Mouse (Mus musculus) embryonic stem cell, embryonic (primary cell): ENCODE measurements at regions not wholly inside any gene's neighbourhood (a gene's known extent, or its start where the extent isn't known, plus 50 kb on each side); places are given as distances from the start of the nearest gene placed in this dataset.

Experiments used
- CTCF ChIA-PET, 4 experiments: fragments of 300-600 bp in 2 of 4; fragments of 350-600 bp in 2 of 4; sonication (Branson Sonifier 250); formaldehyde crosslinking; loops; one replicate each; lab custom pipeline; 2022; ENCODE audit warnings: inconsistent platforms in 2 of 4; lab: Charles Lee
- POLR2A ChIA-PET, 4 experiments: fragments of 300-600 bp in 2 of 4; fragments of 350-600 bp in 2 of 4; sonication (Branson Sonifier 250); formaldehyde crosslinking; loops; one replicate each; lab custom pipeline; 2022; ENCODE audit warnings: antibody characterized with exemption in 4 of 4, inconsistent platforms in 1 of 4; lab: Charles Lee

- ChIA-PET POLR2A (no interaction called here), CTCF (interaction anchor here in 1 of 4 experiments (1.5 kb wide), 1 partner anchor 12 kb away, joined by 3 read pairs; no protein-coding TSS in a partner anchor)
These were observed 104.6 kb downstream of the Ube2e3 start for GRCm38 (mm10) chr2:78972288-78973117.

- POLR2A ChIA-PET = no interaction called here
- CTCF ChIA-PET = no interaction called here
These were observed 105.9 kb downstream of the Ube2e3 start for GRCm38 (mm10) chr2:78973811-78974210.

DNA sequence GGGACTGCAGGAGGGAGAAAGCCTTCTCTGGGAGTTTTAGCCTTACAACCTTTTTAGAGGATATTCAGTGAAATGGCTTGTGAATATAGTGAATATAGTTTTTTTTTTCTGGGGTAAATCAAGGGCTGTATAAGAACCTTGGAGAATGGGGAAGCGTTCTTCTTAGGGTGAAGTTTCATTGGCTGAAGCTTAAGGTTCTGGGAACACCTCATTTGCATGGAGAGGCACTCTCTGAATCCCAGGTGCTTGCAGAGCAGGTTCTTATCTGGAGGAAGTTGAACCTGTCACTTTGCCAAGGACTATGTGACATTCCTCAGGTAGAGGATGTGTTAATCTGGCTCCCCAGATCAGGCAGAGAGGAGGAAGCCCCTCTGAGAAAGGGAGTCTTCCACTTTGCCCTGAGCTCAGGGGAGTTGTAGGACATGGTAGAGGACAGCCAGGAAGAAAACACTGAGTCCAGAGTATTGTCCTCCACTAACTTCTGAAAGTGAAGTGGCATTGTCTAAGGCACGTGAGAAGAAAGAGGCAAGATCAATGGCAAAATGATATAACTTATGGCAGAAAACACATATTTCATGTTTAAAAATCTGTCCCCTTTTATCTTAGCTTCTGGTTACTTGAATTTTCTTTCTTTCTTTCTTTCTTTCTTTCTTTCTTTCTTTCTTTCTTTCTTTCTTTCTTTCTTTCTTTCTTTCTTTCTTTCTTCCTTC lies 106.9 kb downstream of the Ube2e3 start:
- CTCF ChIA-PET = no interaction called here
- POLR2A ChIA-PET = no interaction called here

DNA sequence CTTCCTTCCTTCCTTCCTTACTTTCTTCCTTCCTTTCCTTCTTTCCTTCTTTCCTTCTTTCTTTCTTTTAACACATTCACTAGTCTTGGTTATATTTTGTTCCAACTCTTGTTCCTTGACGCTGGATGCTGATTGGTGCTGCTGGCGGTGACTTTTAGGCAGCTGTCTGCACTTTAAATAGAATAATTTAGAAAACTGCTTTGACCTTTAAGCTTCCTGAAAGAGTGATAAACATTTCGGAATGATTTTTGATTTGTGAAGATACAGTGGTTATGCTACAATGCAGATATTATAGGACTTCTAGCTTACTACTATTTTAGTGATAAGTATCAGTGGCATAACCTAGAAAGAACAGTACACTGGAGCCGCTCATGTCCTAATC lies 107.5 kb downstream of the Ube2e3 start:
- CTCF ChIA-PET = no interaction called here
- POLR2A ChIA-PET = no interaction called here

- CTCF ChIA-PET = no interaction called here
These were observed 108.2 kb downstream of the Ube2e3 start for GRCm38 (mm10) chr2:78976084-78976483.

GRCm38 (mm10) chr2:78977632-78978397 lies 109.9 kb downstream of the Ube2e3 start:
- ChIA-PET CTCF (no interaction called here), POLR2A (no interaction called here)

More at GRCm38 (mm10) chr2:78976084-78976483, 108.2 kb downstream of the Ube2e3 start:
- POLR2A ChIA-PET = no interaction called here

DNA sequence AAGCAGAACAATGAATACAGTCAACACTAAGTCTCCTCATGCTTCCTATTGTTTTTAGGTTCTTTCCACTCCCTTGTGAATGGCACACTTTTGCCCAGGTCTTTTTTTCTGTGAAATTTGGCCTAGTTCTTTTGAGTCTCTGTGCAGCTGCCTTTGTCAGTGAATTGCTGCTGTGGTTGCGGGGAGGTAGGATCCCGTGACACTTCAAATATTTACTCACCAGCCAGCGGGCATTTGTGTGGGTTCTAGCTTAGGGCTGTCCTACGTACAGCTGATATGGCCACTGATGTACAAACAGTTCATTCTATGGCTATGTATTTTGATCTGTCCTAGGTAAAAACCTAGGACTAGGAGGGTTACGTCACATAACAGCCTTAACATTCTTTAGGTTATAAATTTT lies 112.1 kb downstream of the Ube2e3 start:
- ChIA-PET CTCF (interaction anchor here in 1 of 4 experiments (0.6 kb wide), 1 partner anchor 356 kb away, joined by 5 read pairs; no protein-coding TSS in a partner anchor), POLR2A (no interaction called here)

- POLR2A ChIA-PET = no interaction called here
- CTCF ChIA-PET = no interaction called here
These were observed 112.8 kb downstream of the Ube2e3 start for GRCm38 (mm10) chr2:78980661-78981229.

- POLR2A ChIA-PET = no interaction called here
- CTCF ChIA-PET = no interaction called here
These were observed 115.4 kb downstream of the Ube2e3 start for GRCm38 (mm10) chr2:78983347-78983746.

GRCm38 (mm10) chr2:78983944-78984498 lies 116.1 kb downstream of the Ube2e3 start:
- ChIA-PET POLR2A (no interaction called here), CTCF (no interaction called here)

- ChIA-PET POLR2A (no interaction called here), CTCF (no interaction called here)
These were observed 119.1 kb downstream of the Ube2e3 start for GRCm38 (mm10) chr2:78986984-78987383.

GRCm38 (mm10) chr2:78987388-78987787 lies 119.5 kb downstream of the Ube2e3 start:
- ChIA-PET POLR2A (no interaction called here), CTCF (no interaction called here)

- CTCF ChIA-PET = no interaction called here
- POLR2A ChIA-PET = no interaction called here
These were observed 120.3 kb downstream of the Ube2e3 start for GRCm38 (mm10) chr2:78988224-78988623.

DNA sequence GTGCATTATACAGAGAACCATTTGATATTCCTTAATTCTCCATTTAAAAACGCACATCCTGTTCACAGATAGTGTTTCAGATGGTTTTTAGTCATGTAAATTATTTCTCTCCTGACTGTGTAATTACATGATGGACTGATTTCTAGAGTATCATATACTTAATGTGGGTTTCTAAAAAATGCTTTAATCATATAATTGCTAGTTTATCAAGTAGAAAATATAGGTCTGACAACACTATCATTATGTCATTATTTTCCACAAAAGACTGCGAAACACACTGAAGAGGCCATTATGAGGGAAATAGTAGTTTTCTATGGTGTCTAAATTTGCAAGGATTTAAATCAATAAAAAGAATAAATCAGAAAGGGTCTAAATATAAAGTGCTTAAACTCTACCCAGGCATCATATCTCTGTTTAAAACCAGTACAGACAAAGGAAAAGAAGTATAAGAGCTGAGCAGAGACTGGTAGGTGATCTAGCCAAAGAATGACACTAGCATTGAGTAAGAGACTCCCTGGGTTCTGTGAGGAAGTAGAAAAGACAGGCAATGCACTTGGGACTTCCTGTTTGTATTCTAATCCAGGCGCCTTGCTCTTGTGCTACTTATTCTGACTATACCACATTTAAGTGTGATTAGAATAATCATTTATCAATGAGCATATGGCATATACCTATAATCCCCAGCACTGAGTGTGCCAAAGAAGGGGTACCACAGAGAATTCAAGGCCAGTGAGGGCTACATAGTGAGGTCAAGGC lies 127.1 kb downstream of the Ube2e3 start:
- CTCF ChIA-PET = no interaction called here
- POLR2A ChIA-PET = no interaction called here

- CTCF ChIA-PET = interaction anchor here in 1 of 4 experiments (0.6 kb wide), 1 partner anchor 14 kb away, joined by 3 read pairs; no protein-coding TSS in a partner anchor
- POLR2A ChIA-PET = no interaction called here
These were observed 130.7 kb downstream of the Ube2e3 start for GRCm38 (mm10) chr2:78998637-78999036.

DNA sequence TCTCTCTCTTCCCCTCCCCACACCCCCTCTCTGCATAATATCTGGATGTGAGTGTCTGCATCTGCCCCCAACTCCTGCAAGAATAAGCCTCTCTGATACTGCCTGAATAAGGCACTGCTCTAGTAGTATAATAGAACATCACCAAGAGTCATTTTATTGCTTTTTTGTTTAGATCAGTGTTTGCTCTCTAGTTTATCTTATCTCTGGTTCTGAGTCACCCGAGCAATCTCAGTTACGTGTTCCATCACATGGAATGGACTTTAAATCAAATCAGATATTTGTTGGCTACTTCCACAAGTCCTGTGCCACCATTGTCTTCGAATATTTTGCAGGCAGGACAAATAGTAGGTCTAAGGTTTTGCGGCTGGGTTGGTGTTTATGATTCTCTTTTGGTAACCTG lies 131.5 kb downstream of the Ube2e3 start:
- POLR2A ChIA-PET = no interaction called here
- CTCF ChIA-PET = no interaction called here

- CTCF ChIA-PET = interaction anchor here in 1 of 4 experiments (0.7 kb wide), 1 partner anchor 860 kb away, joined by 3 read pairs; no protein-coding TSS in a partner anchor
- POLR2A ChIA-PET = interaction anchor here in 1 of 4 experiments (1.1 kb wide), 1 partner anchor 8 kb away, joined by 3 read pairs; no protein-coding TSS in a partner anchor
These were observed 136.9 kb downstream of the Ube2e3 start for GRCm38 (mm10) chr2:79004862-79005261.

GRCm38 (mm10) chr2:79008642-79009041 lies 140.7 kb downstream of the Ube2e3 start:
- CTCF ChIA-PET = no interaction called here
- POLR2A ChIA-PET = no interaction called here
